Mouse (Mus musculus): ENCODE data around the gene Gm10230.
"Not testable (repeated sequence)": the region's sequence is repeated elsewhere in the genome, so short reads cannot be mapped to it uniquely, and the experiment has no call there.

Gene Gm10230

DNA sequence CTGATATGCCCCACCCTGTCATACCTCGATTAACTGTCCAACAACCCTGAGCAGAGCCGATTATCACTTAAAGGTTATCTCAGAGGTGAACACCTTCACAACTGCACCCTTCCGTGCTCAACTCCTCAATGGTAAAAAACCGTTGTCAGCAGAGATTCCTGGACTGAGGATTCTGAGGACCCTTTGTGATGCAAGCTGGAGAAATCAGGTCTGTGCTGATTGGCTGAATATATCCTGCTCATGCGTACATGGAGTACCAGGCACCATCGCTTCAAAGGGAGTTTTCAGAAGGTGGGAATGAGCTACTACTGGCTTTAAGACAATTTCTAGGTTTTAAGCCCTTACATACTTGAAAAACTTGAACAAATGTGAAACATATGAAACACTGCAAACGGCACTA, at the start of gene Gm10230:
TSS of gene Gm10230 (minus strand) at position 101 of the 400 bp plus-strand sequence.
- DNase-seq (ENCODE audit: low spot score in 2 of 2): not testable (repeated sequence)

All from frontal cortex, postnatal 14 days (tissue).